Mouse (Mus musculus): ENCODE measurements around the gene Gm20517. TPM values are rescaled to one million over a fixed set of nuclear protein-coding genes. Genes with fewer than 3 reads are reported as not detected.

Gene Gm20517
- polyA plus RNA-seq, 1 experiment from 2014 or later, result 3.0 TPM

Other genes starting within 250 kb of the Gm20517 start
- gene Mrps10, start 242.7 kb upstream of the Gm20517 start, polyA plus RNA-seq (2015; fragmentation: Nextera tagmentation; extraction: Ambion mirVana), result 72.1 and 78.1 TPM in 2 replicates
- 1.1 TPM in 2 replicates for gene Guca1b, start 226.2 kb upstream of the Gm20517 start, polyA plus RNA-seq (2015; fragmentation: Nextera tagmentation; extraction: Ambion mirVana)
- 0.46 and 1.1 TPM in 2 replicates for gene Guca1a, start 211.0 kb upstream of the Gm20517 start, polyA plus RNA-seq (2015; fragmentation: Nextera tagmentation; extraction: Ambion mirVana)
- gene AI661453, start 175.0 kb upstream of the Gm20517 start, polyA plus RNA-seq (2015; fragmentation: Nextera tagmentation; extraction: Ambion mirVana), result 0.20 and 0.39 TPM in 2 replicates
- 0.66 TPM in 1 of 2 replicates, not detected in the other for gene 1700001C19Rik, start 174.2 kb upstream of the Gm20517 start, polyA plus RNA-seq (2015; fragmentation: Nextera tagmentation; extraction: Ambion mirVana)
- 23.2 and 26.6 TPM in 2 replicates for gene Taf8, start 109.3 kb upstream of the Gm20517 start, polyA plus RNA-seq (2015; fragmentation: Nextera tagmentation; extraction: Ambion mirVana)
- gene Ccnd3, start 106.5 kb upstream of the Gm20517 start, polyA plus RNA-seq (2015; fragmentation: Nextera tagmentation; extraction: Ambion mirVana), result 78.5 and 86.5 TPM in 2 replicates
- 32.9 and 33.2 TPM in 2 replicates for gene Bysl, start 97 bp upstream of the Gm20517 start, polyA plus RNA-seq (2015; fragmentation: Nextera tagmentation; extraction: Ambion mirVana)
- 38.9 and 39.7 TPM in 2 replicates for gene Med20, start within 50 bp of the Gm20517 start, polyA plus RNA-seq (2015; fragmentation: Nextera tagmentation; extraction: Ambion mirVana)
- 8.2 and 10.6 TPM in 2 replicates for gene Usp49, start 19.1 kb downstream of the Gm20517 start, polyA plus RNA-seq (2015; fragmentation: Nextera tagmentation; extraction: Ambion mirVana)
- 310 and 314 TPM in 2 replicates for gene Tomm6, start 76.8 kb downstream of the Gm20517 start, polyA plus RNA-seq (2015; fragmentation: Nextera tagmentation; extraction: Ambion mirVana)
- 34.2 and 36.3 TPM in 2 replicates for gene Frs3, start 77.4 kb downstream of the Gm20517 start, polyA plus RNA-seq (2015; fragmentation: Nextera tagmentation; extraction: Ambion mirVana)
- 0.38 and 0.83 TPM in 2 replicates for gene Gm21981, start 82.9 kb downstream of the Gm20517 start, polyA plus RNA-seq (2015; fragmentation: Nextera tagmentation; extraction: Ambion mirVana)
- 0.95 and 1.4 TPM in 2 replicates for gene Prickle4, start 83.1 kb downstream of the Gm20517 start, polyA plus RNA-seq (2015; fragmentation: Nextera tagmentation; extraction: Ambion mirVana)
- gene Pgc, start 115.3 kb downstream of the Gm20517 start, polyA plus RNA-seq (2015; fragmentation: Nextera tagmentation; extraction: Ambion mirVana), result not detected in 2 replicates
- 2.3 and 2.8 TPM in 2 replicates for gene Tfeb, start 125.4 kb downstream of the Gm20517 start, polyA plus RNA-seq (2015; fragmentation: Nextera tagmentation; extraction: Ambion mirVana)
- gene Mdfi, start 223.1 kb downstream of the Gm20517 start, polyA plus RNA-seq (2015; fragmentation: Nextera tagmentation; extraction: Ambion mirVana), result 3.6 and 4.7 TPM in 2 replicates

Data from neural tube, embryonic 13.5 days (tissue).